Mouse (Mus musculus): Measurements from ENCODE around the gene Wnt5b. TPM values are rescaled to one million over a fixed set of nuclear protein-coding genes. Genes with fewer than 3 reads are reported as not detected.

Wnt5b gene
- polyA plus RNA-seq, 1 experiment from 2014 or later: 8.6 TPM

DNA sequence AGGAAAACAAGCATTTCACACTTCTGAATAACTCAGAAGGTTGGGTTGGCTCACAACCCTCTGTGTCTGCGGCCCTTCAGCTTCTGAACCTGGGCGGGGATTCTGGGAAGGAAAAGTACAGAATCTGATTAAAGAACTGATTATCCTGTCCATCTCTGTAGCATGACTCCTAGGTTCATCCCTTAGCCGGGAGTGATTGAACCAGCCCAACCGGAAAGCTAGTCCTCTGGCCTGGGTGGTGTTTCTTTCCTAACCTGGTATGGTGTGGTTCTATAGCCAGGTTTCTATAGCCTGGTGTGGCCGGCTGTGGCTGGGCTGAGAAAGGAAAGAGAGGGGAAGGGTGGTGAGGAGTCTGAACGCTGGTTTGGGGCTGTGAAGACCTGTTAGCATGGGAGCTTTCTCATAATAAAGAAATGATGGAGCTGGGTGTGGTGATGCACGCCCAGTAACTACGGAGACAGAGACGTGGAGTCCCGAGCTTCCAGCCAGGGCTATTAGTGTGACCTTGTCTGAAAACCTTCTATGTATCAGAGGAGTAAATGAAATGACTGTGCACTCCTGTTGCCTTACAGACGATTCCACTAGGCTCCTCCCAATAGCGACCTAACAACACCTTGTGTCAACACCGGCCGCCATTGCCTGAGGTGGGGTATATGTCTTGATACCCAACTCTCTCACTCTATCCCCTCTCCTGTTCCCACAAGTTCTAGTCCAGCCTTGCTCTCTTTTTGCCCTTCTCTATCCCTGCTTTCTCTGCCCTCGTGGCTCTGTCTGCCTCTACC is 129.7 kb downstream of the Wnt5b start:
- ATAC-seq (ENCODE audit: insufficient number of reproducible peaks, insufficient read depth, low FRiP score, low read depth): no peak
- H3K27ac ChIP-seq (replicated peaks in 1 of 2; ENCODE audit: control insufficient read depth in 1 of 2, insufficient read depth in 1 of 2, low read depth in 2 of 2, low read length in 2 of 2): no peak overlapping the region
- no peak overlapping the region for H3K9ac ChIP-seq (ENCODE audit: low read length)
- no peaks in the 10 kb centered on the region for H3K9me3 ChIP-seq (ENCODE audit: control insufficient read depth, low read length)
- peaks cover 15 to 30% of the 10 kb centered on the region in 2 experiments for H3K4me1 ChIP-seq (ENCODE audit: control insufficient read depth in 2 of 2, insufficient read depth in 2 of 2, low read length in 2 of 2)
- H3K27me3 ChIP-seq (ENCODE audit: control insufficient read depth, insufficient read depth, low read length): no peaks in the 10 kb centered on the region
- H3K4me2 ChIP-seq (ENCODE audit: low read length): no peak overlapping the region
- H3K36me3 ChIP-seq (ENCODE audit: control insufficient read depth, insufficient read depth, low read length): no peaks in the 10 kb centered on the region
- WGBS: 83% methylated on average over 15 of the region's 15 CpGs
- H3K4me3 ChIP-seq (ENCODE audit: control insufficient read depth in 1 of 2, insufficient read depth in 1 of 2, low read depth in 1 of 2, low read length in 2 of 2): no peak overlapping the region

DNA sequence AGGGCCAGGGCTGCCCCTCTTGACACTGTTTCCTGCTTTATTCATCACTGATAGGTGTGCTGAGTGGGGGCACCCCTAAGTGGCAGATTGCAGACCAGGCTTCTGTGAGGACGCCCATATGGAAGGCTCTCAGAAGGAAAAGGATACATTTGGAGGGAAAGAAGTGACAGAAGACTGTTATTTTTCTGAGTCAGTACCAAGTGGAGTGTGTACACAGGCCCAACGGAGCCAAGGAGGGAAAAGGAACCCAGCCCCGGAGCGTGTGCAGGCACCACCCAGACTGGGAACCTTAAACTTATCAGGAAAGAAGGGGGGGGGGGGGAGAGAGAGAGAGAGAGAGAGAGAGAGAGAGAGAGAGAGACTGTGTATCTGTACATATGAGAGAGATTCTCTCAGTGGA is 131.6 kb downstream of the Wnt5b start:
- H3K4me3 ChIP-seq (ENCODE audit: control insufficient read depth in 1 of 2, insufficient read depth in 1 of 2, low read depth in 1 of 2, low read length in 2 of 2): no peak overlapping the region
- H3K4me2 ChIP-seq (ENCODE audit: low read length): no peak overlapping the region
- WGBS: 65% methylated on average over 4 of the region's 4 CpGs
- H3K9me3 ChIP-seq (ENCODE audit: control insufficient read depth, low read length): no peaks in the 10 kb centered on the region
- no peaks in the 10 kb centered on the region for H3K36me3 ChIP-seq (ENCODE audit: control insufficient read depth, insufficient read depth, low read length)
- peaks cover 8 to 17% of the 10 kb centered on the region in 2 experiments; a peak in 3 of 4 replicates for H3K4me1 ChIP-seq (ENCODE audit: control insufficient read depth in 2 of 2, insufficient read depth in 2 of 2, low read length in 2 of 2)
- H3K27me3 ChIP-seq (ENCODE audit: control insufficient read depth, insufficient read depth, low read length): no peaks in the 10 kb centered on the region
- H3K9ac ChIP-seq (ENCODE audit: low read length): no peak overlapping the region
- no peak overlapping the region for H3K27ac ChIP-seq (replicated peaks in 1 of 2; ENCODE audit: control insufficient read depth in 1 of 2, insufficient read depth in 1 of 2, low read depth in 2 of 2, low read length in 2 of 2)
- ATAC-seq (ENCODE audit: insufficient number of reproducible peaks, insufficient read depth, low FRiP score, low read depth): no peak

DNA sequence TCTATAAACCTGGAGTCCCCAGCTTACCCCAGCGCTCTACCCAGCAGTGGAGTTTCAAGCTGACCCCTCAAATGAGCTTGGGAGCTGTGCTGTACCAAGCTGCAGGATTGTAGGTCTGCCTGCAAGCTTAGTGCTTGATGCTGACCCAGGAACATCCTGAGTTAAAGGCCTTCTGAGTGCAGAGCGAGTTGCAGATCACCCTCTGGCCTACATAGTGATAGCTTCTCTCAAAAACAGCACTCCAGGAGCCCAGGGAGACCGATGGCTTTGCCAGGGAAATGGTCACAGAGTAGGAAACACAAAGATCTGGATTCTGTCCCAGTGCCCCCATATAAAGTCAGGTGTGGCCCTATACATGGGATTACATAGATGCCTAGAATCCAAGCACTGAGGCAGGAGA is 132.6 kb downstream of the Wnt5b start:
- 0 out of 4 replicates have a peak overlapping the region, but pooled peaks of 1 of the 2 experiments have one; percentile 9 for H3K27ac ChIP-seq (replicated peaks in 1 of 2; ENCODE audit: control insufficient read depth in 1 of 2, insufficient read depth in 1 of 2, low read depth in 2 of 2, low read length in 2 of 2)
- H3K4me3 ChIP-seq (ENCODE audit: control insufficient read depth in 1 of 2, insufficient read depth in 1 of 2, low read depth in 1 of 2, low read length in 2 of 2): no peak overlapping the region
- no peaks in the 10 kb centered on the region for H3K9me3 ChIP-seq (ENCODE audit: control insufficient read depth, low read length)
- no peaks in the 10 kb centered on the region for H3K36me3 ChIP-seq (ENCODE audit: control insufficient read depth, insufficient read depth, low read length)
- 78% methylated on average over 3 of the region's 3 CpGs for WGBS
- H3K27me3 ChIP-seq (ENCODE audit: control insufficient read depth, insufficient read depth, low read length): no peaks in the 10 kb centered on the region
- peaks cover 4 to 12% of the 10 kb centered on the region in 2 experiments; a peak in 1 of 4 replicates for H3K4me1 ChIP-seq (ENCODE audit: control insufficient read depth in 2 of 2, insufficient read depth in 2 of 2, low read length in 2 of 2)
- H3K4me2 ChIP-seq (ENCODE audit: low read length): no peak overlapping the region
- H3K9ac ChIP-seq (ENCODE audit: low read length): no peak overlapping the region
- ATAC-seq (ENCODE audit: insufficient number of reproducible peaks, insufficient read depth, low FRiP score, low read depth): no peak

GRCm38 (mm10) chr6:119409766-119410165 is 134.4 kb downstream of the Wnt5b start:
- peaks cover 4 to 12% of the 10 kb centered on the region in 2 experiments; a peak in 1 of 4 replicates for H3K4me1 ChIP-seq (ENCODE audit: control insufficient read depth in 2 of 2, insufficient read depth in 2 of 2, low read length in 2 of 2)
- peak overlapping the region; percentile 53 to 76 for H3K27ac ChIP-seq (replicated peaks in 1 of 2; ENCODE audit: control insufficient read depth in 1 of 2, insufficient read depth in 1 of 2, low read depth in 2 of 2, low read length in 2 of 2)
- ATAC-seq (ENCODE audit: insufficient number of reproducible peaks, insufficient read depth, low FRiP score, low read depth): 0 out of 2 replicates have a peak, but pooled peaks have one; percentile 64
- no peak overlapping the region for H3K4me2 ChIP-seq (ENCODE audit: low read length)
- H3K36me3 ChIP-seq (ENCODE audit: control insufficient read depth, insufficient read depth, low read length): no peaks in the 10 kb centered on the region
- 4% methylated on average over 1 of the region's 1 CpGs for WGBS
- H3K4me3 ChIP-seq (ENCODE audit: control insufficient read depth in 1 of 2, insufficient read depth in 1 of 2, low read depth in 1 of 2, low read length in 2 of 2): no peak overlapping the region
- H3K9ac ChIP-seq (ENCODE audit: low read length): no peak overlapping the region
- H3K27me3 ChIP-seq (ENCODE audit: control insufficient read depth, insufficient read depth, low read length): no peaks in the 10 kb centered on the region
- H3K9me3 ChIP-seq (ENCODE audit: control insufficient read depth, low read length): no peaks in the 10 kb centered on the region

DNA sequence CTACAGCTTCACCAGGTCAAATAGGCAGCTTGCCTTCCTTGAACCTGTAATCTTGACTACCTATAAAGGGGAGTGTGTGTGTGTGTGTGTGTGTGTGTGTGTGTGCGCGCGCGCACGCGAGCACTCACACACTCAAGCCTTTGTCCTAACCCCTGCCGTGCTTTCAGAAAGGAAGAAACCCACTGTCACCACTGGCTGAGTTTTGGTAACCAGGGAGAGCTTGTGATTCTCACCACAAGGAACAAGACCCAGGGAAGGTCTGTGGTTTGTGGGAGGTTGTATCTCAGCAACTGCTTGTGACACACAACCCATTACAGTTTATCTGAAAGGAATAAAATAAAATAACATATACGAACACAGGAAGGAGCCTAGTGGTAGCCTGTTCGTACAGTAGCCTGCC is 135.6 kb downstream of the Wnt5b start:
- Histone ChIP-seq H3K9ac (ENCODE audit: low read length) (no peak overlapping the region), H3K4me2 (ENCODE audit: low read length) (no peak overlapping the region), H3K9me3 (ENCODE audit: control insufficient read depth, low read length) (no peaks in the 10 kb centered on the region), H3K27ac (replicated peaks in 1 of 2; ENCODE audit: control insufficient read depth in 1 of 2, insufficient read depth in 1 of 2, low read depth in 2 of 2, low read length in 2 of 2) (no peak overlapping the region), H3K36me3 (ENCODE audit: control insufficient read depth, insufficient read depth, low read length) (no peaks in the 10 kb centered on the region), H3K4me1 (ENCODE audit: control insufficient read depth in 2 of 2, insufficient read depth in 2 of 2, low read length in 2 of 2) (peaks cover 4 to 12% of the 10 kb centered on the region in 2 experiments; a peak in 1 of 4 replicates), H3K27me3 (ENCODE audit: control insufficient read depth, insufficient read depth, low read length) (no peaks in the 10 kb centered on the region), H3K4me3 (ENCODE audit: control insufficient read depth in 1 of 2, insufficient read depth in 1 of 2, low read depth in 1 of 2, low read length in 2 of 2) (no peak overlapping the region)
- no peak for ATAC-seq (ENCODE audit: insufficient number of reproducible peaks, insufficient read depth, low FRiP score, low read depth)
- WGBS: 72% methylated on average over 9 of the region's 9 CpGs

GRCm38 (mm10) chr6:119407818-119408217 is 136.3 kb downstream of the Wnt5b start:
- H3K27me3 ChIP-seq (ENCODE audit: control insufficient read depth, insufficient read depth, low read length): no peaks in the 10 kb centered on the region
- H3K9me3 ChIP-seq (ENCODE audit: control insufficient read depth, low read length): no peaks in the 10 kb centered on the region
- H3K4me2 ChIP-seq (ENCODE audit: low read length): no peak overlapping the region
- peaks cover 4 to 12% of the 10 kb centered on the region in 2 experiments; a peak in 1 of 4 replicates for H3K4me1 ChIP-seq (ENCODE audit: control insufficient read depth in 2 of 2, insufficient read depth in 2 of 2, low read length in 2 of 2)
- no peak overlapping the region for H3K27ac ChIP-seq (replicated peaks in 1 of 2; ENCODE audit: control insufficient read depth in 1 of 2, insufficient read depth in 1 of 2, low read depth in 2 of 2, low read length in 2 of 2)
- H3K36me3 ChIP-seq (ENCODE audit: control insufficient read depth, insufficient read depth, low read length): no peaks in the 10 kb centered on the region
- H3K9ac ChIP-seq (ENCODE audit: low read length): no peak overlapping the region
- 70% methylated on average over 6 of the region's 6 CpGs for WGBS
- ATAC-seq (ENCODE audit: insufficient number of reproducible peaks, insufficient read depth, low FRiP score, low read depth): no peak
- H3K4me3 ChIP-seq (ENCODE audit: control insufficient read depth in 1 of 2, insufficient read depth in 1 of 2, low read depth in 1 of 2, low read length in 2 of 2): no peak overlapping the region

GRCm38 (mm10) chr6:119406528-119406927 is 137.6 kb downstream of the Wnt5b start:
- Histone ChIP-seq H3K36me3 (ENCODE audit: control insufficient read depth, insufficient read depth, low read length) (no peaks in the 10 kb centered on the region), H3K27me3 (ENCODE audit: control insufficient read depth, insufficient read depth, low read length) (no peaks in the 10 kb centered on the region), H3K4me3 (ENCODE audit: control insufficient read depth in 1 of 2, insufficient read depth in 1 of 2, low read depth in 1 of 2, low read length in 2 of 2) (no peak overlapping the region), H3K9me3 (ENCODE audit: control insufficient read depth, low read length) (no peaks in the 10 kb centered on the region), H3K9ac (ENCODE audit: low read length) (no peak overlapping the region), H3K4me1 (ENCODE audit: control insufficient read depth in 2 of 2, insufficient read depth in 2 of 2, low read length in 2 of 2) (peaks cover 4 to 12% of the 10 kb centered on the region in 2 experiments; a peak in 1 of 4 replicates), H3K27ac (replicated peaks in 1 of 2; ENCODE audit: control insufficient read depth in 1 of 2, insufficient read depth in 1 of 2, low read depth in 2 of 2, low read length in 2 of 2) (no peak overlapping the region), H3K4me2 (ENCODE audit: low read length) (no peak overlapping the region)
- 86% methylated on average over 8 of the region's 8 CpGs for WGBS
- no peak for ATAC-seq (ENCODE audit: insufficient number of reproducible peaks, insufficient read depth, low FRiP score, low read depth)
